Mouse (Mus musculus) kidney, adult 2 months (tissue): ENCODE results near the gene Pih1d2.

Source experiments
- CTCF ChIP-seq: fragments of 200-500 bp; conservative IDR thresholded peaks from 2 replicates; pipeline ENCODE4 v1.5.1; 2011; ENCODE audit warnings: low read depth, mild to moderate bottlenecking, control low read depth, low read length, moderate library complexity, mixed read lengths; ENCODE audit not compliant: insufficient read depth, insufficient read length
- POLR2A ChIP-seq: fragments of 200-500 bp; IDR thresholded peaks from one replicate; pipeline ENCODE4 v1.6.1; 2011; ENCODE audit warnings: low read depth, low read length, control low read depth

DNA sequence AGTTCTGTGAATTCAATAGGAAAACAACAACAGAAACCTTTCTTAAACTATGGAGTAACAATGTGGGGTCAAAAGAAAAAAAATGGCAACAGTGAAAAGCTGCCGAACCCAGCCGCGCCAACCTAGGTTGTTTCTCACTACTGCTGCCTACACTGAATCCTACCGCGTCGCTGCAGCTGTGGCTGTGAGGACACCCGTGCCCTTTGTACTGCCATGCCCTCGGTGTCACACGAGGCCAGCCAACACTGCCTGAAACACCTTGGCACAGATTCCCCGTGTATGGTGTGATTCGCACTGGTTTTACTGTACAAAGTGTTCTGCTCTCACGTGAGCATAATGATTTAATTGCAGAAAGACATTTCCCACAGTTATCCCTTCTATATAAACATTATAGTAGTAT, 43.3 kb downstream of the Pih1d2 start:
- TF ChIP-seq CTCF (no peak), POLR2A (no peak)
